Mouse (Mus musculus): ENCODE results near the gene Tbc1d1. TPM values are rescaled to one million over a fixed set of nuclear protein-coding genes. Genes with fewer than 3 reads are reported as not detected.

Gene Tbc1d1
- polyA plus RNA-seq, 1 experiment from 2014 or later, result 23.0 TPM

DNA sequence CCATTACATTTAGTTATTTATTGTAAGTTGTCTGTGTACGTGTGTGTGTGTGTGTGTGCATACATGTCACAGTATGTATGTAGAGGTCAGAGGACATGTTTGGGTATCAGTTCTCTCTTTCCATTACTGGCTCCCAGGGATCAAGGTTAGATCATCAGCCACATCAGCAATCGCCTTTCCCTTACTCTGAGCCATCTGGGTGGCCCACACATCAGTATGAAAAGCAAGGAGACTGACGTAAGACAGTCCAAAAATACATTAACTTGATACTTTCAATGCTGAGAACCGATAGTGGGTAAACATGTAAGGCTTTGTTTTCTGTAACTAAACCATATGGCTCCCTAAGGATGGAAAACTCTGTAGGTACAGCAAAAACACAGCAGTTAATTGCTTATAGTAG is 54.7 kb downstream of the Tbc1d1 start:
- no peak for ATAC-seq (replicated peaks; ENCODE audit: insufficient number of reproducible peaks, insufficient read depth, low FRiP score, low read depth)
- 71% methylated on average over 4 of the region's 4 CpGs for WGBS
- no peaks in the 10 kb centered on the region for H3K27me3 ChIP-seq
- H3K9me3 ChIP-seq (replicated peaks), result no peaks in the 10 kb centered on the region
- no peak overlapping the region for H3K27ac ChIP-seq
- H3K4me3 ChIP-seq, result no peak overlapping the region
- no peak overlapping the region for H3K9ac ChIP-seq
- H3K4me2 ChIP-seq, result no peak overlapping the region
- peaks cover 5% of the 10 kb centered on the region; the same call in 1 of the 2 replicates for H3K4me1 ChIP-seq (replicated peaks)
- no peaks in the 10 kb centered on the region for H3K36me3 ChIP-seq

DNA sequence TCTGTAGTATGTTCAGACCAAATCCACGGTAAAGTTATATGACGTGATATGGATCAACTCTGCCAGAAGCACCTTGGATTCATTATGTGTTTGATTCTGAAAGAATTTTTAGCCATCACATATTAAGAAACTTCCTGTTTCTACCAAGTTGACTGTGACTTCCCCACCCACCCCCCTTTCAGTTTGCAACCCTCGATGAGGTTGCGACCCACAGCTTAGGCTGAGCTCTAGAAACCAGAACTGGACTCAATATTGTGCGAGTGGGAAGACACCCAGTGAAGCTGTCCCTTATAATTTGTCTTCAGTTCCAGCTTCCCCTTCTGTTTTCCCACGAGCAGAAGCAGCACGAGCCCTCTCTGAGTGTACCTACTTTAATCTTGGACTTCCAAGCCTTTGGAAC is 55.2 kb downstream of the Tbc1d1 start:
- no peaks in the 10 kb centered on the region for H3K9me3 ChIP-seq (replicated peaks)
- H3K36me3 ChIP-seq, result no peaks in the 10 kb centered on the region
- no peaks in the 10 kb centered on the region for H3K27me3 ChIP-seq
- H3K4me3 ChIP-seq, result no peak overlapping the region
- no peak for ATAC-seq (replicated peaks; ENCODE audit: insufficient number of reproducible peaks, insufficient read depth, low FRiP score, low read depth)
- H3K4me2 ChIP-seq, result no peak overlapping the region
- H3K4me1 ChIP-seq (replicated peaks), result peaks cover 5% of the 10 kb centered on the region; the same call in 1 of the 2 replicates
- H3K27ac ChIP-seq, result no peak overlapping the region
- H3K9ac ChIP-seq, result no peak overlapping the region
- WGBS, result 78% methylated on average over 7 of the region's 7 CpGs

DNA sequence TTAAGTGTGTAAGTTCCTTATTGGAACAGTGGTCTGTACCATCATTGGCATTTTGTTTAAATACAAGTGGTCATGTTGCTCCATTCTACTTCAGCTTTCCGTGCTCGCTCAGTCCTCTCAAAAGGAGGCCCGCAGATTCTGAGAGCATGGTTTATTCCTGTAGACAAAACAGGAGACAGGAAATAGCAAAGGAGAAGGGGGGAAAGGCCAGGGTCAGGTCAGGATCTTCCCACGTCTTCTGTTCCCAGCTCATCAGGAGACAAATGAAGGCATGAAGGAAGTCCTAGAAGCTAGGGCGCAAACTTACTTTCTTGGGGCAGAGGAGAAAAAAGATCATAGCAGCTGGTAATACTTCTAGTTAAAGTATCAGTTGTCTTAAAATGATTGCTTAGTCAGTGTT is 56.1 kb downstream of the Tbc1d1 start:
- no peak for ATAC-seq (replicated peaks; ENCODE audit: insufficient number of reproducible peaks, insufficient read depth, low FRiP score, low read depth)
- Histone ChIP-seq H3K36me3 (no peaks in the 10 kb centered on the region), H3K9me3 (replicated peaks) (no peaks in the 10 kb centered on the region), H3K9ac (no peak overlapping the region), H3K4me1 (replicated peaks) (peaks cover 5% of the 10 kb centered on the region; the same call in 1 of the 2 replicates), H3K27ac (no peak overlapping the region), H3K4me3 (no peak overlapping the region), H3K27me3 (no peaks in the 10 kb centered on the region), H3K4me2 (no peak overlapping the region)
- WGBS, result 56% methylated on average over 5 of the region's 5 CpGs

DNA sequence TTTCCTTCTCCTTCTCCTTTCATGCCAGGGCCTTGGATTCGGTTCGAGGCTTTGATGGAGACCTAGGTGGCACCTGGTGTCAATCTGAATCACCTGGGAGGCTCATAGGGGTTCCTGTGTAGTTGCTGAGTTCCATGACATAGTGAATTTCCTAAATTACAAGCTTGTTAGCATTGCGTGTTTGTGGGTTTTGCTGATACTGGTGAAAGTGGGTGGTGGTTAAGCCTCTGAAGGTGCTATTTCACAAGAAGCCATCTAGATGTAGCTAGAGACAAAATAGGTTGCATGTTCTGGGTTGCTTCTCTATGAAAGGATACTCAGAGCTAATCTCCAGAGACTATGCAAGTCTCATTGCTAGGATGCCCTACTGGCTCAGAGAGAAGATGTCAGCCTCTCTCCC is 56.5 kb downstream of the Tbc1d1 start:
- Histone ChIP-seq H3K36me3 (no peaks in the 10 kb centered on the region), H3K4me3 (no peak overlapping the region), H3K4me1 (replicated peaks) (peaks cover 5% of the 10 kb centered on the region; the same call in 1 of the 2 replicates), H3K27me3 (no peaks in the 10 kb centered on the region), H3K4me2 (no peak overlapping the region), H3K27ac (no peak overlapping the region), H3K9me3 (replicated peaks) (no peaks in the 10 kb centered on the region), H3K9ac (no peak overlapping the region)
- no peak for ATAC-seq (replicated peaks; ENCODE audit: insufficient number of reproducible peaks, insufficient read depth, low FRiP score, low read depth)
- 72% methylated on average over 3 of the region's 3 CpGs for WGBS

DNA sequence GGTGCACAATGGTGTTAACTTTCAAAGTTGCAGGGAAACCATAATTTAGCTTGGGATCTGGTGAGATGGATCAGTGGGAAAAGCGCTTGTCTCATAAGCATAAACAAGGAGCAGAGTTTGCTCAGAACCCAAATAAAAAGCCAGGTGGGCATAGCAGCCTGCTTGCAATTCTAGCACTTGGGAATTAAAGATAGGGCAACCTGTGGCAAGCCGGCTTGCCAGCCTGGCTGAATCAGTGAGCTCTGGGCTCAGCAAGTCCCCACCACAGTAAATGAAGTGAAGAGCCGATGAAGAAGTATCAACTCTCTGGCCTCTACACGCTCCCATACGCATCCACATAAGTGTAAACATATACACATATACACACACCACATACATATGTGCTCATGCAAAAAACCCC is 59.7 kb downstream of the Tbc1d1 start:
- Histone ChIP-seq H3K36me3 (no peaks in the 10 kb centered on the region), H3K4me2 (no peak overlapping the region), H3K4me3 (no peak overlapping the region), H3K27ac (no peak overlapping the region), H3K9ac (no peak overlapping the region), H3K27me3 (no peaks in the 10 kb centered on the region), H3K9me3 (replicated peaks) (no peaks in the 10 kb centered on the region), H3K4me1 (replicated peaks) (0 out of 2 replicates have a peak, but pooled peaks cover 7% of the 10 kb centered on the region)
- no peak for ATAC-seq (replicated peaks; ENCODE audit: insufficient number of reproducible peaks, insufficient read depth, low FRiP score, low read depth)
- 90% methylated on average over 5 of the region's 5 CpGs for WGBS

DNA sequence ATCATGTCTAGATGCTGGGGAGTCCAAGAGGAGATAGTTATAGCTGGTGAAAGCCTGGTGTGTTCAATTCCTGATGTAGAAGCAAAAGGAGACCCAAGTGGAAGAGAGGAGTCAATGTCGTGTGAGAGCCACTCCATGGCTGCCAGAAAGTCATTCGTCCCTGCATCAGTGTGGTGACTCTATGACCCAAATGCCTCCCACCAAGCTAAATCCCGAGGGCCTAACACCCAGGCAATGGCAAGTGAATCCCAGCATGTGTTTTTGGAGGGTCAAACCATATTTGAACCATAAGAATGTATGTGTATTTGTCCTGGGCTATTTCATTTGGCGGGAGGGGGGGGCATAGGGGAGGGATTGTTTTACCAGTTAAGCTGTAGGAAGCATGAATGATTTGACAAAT is 60.2 kb downstream of the Tbc1d1 start:
- H3K4me3 ChIP-seq, result no peak overlapping the region
- no peaks in the 10 kb centered on the region for H3K9me3 ChIP-seq (replicated peaks)
- H3K36me3 ChIP-seq, result no peaks in the 10 kb centered on the region
- H3K27me3 ChIP-seq, result no peaks in the 10 kb centered on the region
- 0 out of 2 replicates have a peak, but pooled peaks cover 7% of the 10 kb centered on the region for H3K4me1 ChIP-seq (replicated peaks)
- ATAC-seq (replicated peaks; ENCODE audit: insufficient number of reproducible peaks, insufficient read depth, low FRiP score, low read depth), result no peak
- 89% methylated on average over 4 of the region's 4 CpGs for WGBS
- no peak overlapping the region for H3K27ac ChIP-seq
- H3K4me2 ChIP-seq, result no peak overlapping the region
- no peak overlapping the region for H3K9ac ChIP-seq

DNA sequence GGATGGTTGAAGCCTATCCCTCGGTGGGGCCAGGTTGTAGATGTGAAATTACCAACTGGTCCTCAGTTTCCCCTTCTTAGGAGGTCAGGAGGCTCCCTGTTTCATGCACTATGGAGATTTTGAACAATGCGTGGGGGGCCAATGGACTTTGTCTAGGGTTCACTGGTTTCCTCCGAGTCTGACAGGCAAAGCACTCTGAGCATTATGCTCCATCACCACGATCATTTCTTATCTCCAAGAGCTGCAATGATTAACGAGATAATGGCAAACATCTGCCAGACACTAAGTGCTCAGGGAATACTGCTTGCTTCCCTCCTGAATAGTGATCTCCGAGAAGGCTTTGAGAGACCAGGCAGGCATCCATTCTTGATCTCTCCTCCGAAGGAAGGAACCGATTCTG is 61.2 kb downstream of the Tbc1d1 start:
- Histone ChIP-seq H3K9me3 (replicated peaks) (no peaks in the 10 kb centered on the region), H3K27ac (no peak overlapping the region), H3K27me3 (no peaks in the 10 kb centered on the region), H3K9ac (no peak overlapping the region), H3K4me3 (no peak overlapping the region), H3K4me2 (no peak overlapping the region), H3K4me1 (replicated peaks) (0 out of 2 replicates have a peak, but pooled peaks cover 5% of the 10 kb centered on the region), H3K36me3 (no peaks in the 10 kb centered on the region)
- no peak for ATAC-seq (replicated peaks; ENCODE audit: insufficient number of reproducible peaks, insufficient read depth, low FRiP score, low read depth)
- 60% methylated on average over 8 of the region's 8 CpGs for WGBS

DNA sequence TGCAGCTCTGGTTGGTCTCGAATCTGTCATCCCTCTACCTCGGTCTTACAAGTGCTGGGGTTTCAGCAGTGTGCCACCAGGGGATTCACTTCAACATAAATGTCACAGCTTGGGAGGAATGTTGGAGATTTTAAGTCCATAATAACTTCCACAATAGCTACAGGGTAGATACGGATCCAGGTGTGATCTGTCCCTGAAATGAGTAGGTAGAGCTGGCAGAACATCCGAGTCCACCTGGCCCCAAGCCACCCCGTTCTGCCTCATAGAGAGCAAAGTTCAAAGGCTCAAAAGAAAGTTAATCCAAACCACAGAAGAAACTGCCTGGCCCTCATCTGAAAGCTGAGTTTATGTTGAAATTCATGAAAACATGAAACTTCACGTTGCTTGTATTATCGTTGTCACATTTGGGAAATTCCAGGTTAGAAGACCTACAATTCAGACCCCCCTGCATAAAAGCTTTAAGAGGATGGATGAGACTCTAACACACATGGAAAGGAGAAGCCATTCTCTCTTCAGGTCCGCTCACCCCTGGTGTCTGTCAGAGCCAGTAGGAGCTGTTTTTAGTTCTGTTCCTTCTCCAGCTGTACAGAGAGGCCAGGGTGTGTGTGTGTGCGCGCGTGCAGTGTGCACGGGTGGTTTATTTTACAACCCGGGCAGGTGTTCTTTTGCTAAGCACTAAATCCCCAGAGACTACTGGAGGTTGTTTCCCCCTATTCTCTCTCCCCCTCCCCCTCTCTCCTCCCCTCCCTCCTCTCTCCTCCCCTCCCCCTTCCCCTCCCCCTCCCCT is 61.9 kb downstream of the Tbc1d1 start:
- Histone ChIP-seq H3K9me3 (replicated peaks) (no peaks in the 10 kb centered on the region), H3K4me1 (replicated peaks) (0 out of 2 replicates have a peak, but pooled peaks cover 5% of the 10 kb centered on the region), H3K4me3 (no peak overlapping the region), H3K27me3 (no peaks in the 10 kb centered on the region), H3K4me2 (no peak overlapping the region), H3K9ac (no peak overlapping the region), H3K27ac (no peak overlapping the region), H3K36me3 (no peaks in the 10 kb centered on the region)
- no peak for ATAC-seq (replicated peaks; ENCODE audit: insufficient number of reproducible peaks, insufficient read depth, low FRiP score, low read depth)
- 68% methylated on average over 13 of the region's 13 CpGs for WGBS

DNA sequence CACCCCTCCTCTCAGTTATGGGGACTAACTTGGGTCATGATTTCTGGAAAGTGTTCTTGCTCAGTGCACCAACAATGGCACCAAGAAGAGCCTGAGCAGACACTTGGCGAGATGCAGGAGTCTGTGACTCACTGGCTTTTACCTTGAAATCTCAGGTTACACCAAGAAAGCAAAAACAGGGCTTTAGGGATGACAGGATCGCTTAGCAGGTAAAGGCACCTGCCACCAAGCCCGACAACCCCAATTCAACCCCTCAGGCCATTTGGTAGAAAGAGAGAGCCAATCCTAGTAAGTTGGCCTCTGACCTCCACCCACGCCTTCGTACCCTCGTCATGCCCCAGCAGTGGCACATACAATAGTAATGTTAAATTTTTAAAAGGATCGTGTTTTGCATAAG is 62.5 kb downstream of the Tbc1d1 start:
- WGBS, result 75% methylated on average over 7 of the region's 7 CpGs
- no peak overlapping the region for H3K4me2 ChIP-seq

DNA sequence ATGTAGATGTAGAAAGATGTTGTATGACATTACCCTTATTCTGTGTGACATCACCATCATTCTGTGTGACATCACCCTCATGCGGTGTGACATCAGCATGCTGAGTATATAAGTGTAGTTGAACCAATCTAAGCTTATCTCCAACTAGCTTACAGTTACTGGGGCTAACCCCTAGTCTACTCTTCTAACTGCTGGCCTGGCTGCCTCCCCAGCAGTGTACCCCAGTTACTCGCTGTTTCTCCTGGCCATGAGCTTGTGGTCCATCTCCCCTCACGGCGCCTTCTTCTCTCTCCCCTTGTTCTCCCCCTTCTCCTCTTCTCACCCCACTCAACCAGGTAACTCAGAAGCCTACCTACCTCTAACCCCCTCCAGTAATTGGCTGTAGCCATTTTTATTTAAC is 64.7 kb downstream of the Tbc1d1 start:
- Histone ChIP-seq H3K27ac (no peak overlapping the region), H3K36me3 (no peaks in the 10 kb centered on the region), H3K9me3 (replicated peaks) (no peaks in the 10 kb centered on the region), H3K4me2 (no peak overlapping the region), H3K9ac (no peak overlapping the region), H3K4me1 (replicated peaks) (0 out of 2 replicates have a peak, but pooled peaks cover 5% of the 10 kb centered on the region), H3K4me3 (no peak overlapping the region), H3K27me3 (no peaks in the 10 kb centered on the region)
- 90% methylated on average over 4 of the region's 4 CpGs for WGBS
- ATAC-seq (replicated peaks; ENCODE audit: insufficient number of reproducible peaks, insufficient read depth, low FRiP score, low read depth), result no peak

More for the DNA sequence above, 62.5 kb downstream of the Tbc1d1 start:
- Histone ChIP-seq H3K27ac (no peak overlapping the region), H3K9ac (no peak overlapping the region), H3K36me3 (no peaks in the 10 kb centered on the region), H3K4me3 (no peak overlapping the region), H3K9me3 (replicated peaks) (no peaks in the 10 kb centered on the region), H3K27me3 (no peaks in the 10 kb centered on the region), H3K4me1 (replicated peaks) (0 out of 2 replicates have a peak, but pooled peaks cover 5% of the 10 kb centered on the region)
- ATAC-seq (replicated peaks; ENCODE audit: insufficient number of reproducible peaks, insufficient read depth, low FRiP score, low read depth), result no peak

DNA sequence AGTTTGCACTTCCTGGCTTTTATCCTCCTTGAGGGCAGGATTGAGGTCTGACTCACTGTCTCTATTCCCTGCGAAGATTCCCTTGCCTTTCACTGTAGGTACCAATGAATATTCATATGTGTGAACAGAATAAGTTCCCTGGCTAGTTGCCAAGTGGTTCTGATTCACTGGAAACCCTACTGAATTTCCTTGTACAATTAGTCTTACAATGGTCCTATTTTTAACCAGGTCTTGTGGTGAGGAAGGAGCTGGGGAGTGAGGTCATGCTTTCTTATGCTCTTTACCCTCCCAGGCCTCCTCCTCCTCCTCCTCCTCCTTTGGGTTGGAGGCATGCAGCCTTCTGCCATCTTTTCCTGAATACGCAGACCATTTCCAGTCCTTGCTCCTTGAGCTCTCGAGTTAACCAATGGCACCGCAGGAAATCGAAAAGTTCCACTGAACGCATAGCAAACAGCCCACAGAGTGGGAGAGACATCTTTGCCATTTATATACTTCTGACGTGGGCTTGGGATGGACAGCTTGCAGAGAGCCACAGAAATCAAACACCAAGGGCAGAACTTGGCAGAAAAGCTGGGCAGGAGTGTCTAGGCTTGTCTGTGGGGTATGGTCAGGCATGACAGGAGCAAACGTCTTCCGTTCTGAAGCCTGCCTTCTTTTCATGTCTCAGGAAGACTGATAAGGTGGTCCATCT is 68.8 kb downstream of the Tbc1d1 start:
- H3K4me1 ChIP-seq (replicated peaks), result peaks cover 3% of the 10 kb centered on the region; the same call in 1 of the 2 replicates
- H3K4me3 ChIP-seq, result no peak overlapping the region
- no peaks in the 10 kb centered on the region for H3K36me3 ChIP-seq
- no peaks in the 10 kb centered on the region for H3K27me3 ChIP-seq
- H3K27ac ChIP-seq, result peak overlapping the region; percentile 38; the same call in 1 of the 2 replicates
- H3K9me3 ChIP-seq (replicated peaks), result no peaks in the 10 kb centered on the region
- no peak overlapping the region for H3K9ac ChIP-seq
- ATAC-seq (replicated peaks; ENCODE audit: insufficient number of reproducible peaks, insufficient read depth, low FRiP score, low read depth), result no peak
- H3K4me2 ChIP-seq, result no peak overlapping the region
- 72% methylated on average over 9 of the region's 9 CpGs for WGBS
